30 mouse cellular contexts compared by ENCODE assay signal in the genomic region with DNA sequence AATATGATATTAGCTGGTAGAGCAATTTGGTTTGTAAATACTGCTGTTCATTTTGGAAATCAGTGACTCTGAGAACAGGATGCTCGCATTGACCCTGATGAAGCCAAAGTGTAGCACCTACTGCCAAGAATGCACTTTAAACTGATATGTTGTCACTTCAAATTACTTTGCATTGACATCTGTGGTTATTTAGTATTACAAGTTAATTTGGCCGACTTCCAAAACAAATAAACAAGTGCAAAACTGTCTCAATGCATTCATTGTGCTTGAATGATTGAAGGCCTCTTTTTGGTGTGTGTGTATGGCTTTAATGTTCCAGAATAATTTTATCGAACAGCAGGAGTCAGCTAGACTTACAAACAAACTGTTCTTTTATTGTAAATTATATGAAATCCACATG.
DNase-seq lines count a peak whose midpoint lies in the region; ATAC-seq and TF ChIP-seq lines count a peak whose summit lies in the region.
"Had no signal": no experiment of that assay in that cellular context is flagged by ENCODE, and none has a peak within 500 bp of the region (broad histone marks: within the 10 kb centered on the region; RNA-seq: fewer than 3 reads in every experiment).

No protein-coding gene starts in this region.

- no peaks in the 10 kb centered on the region for H3K36me3 ChIP-seq in forebrain, embryonic 15.5 days
- no peaks in the 10 kb centered on the region for H3K36me3 ChIP-seq in forebrain, embryonic 10.5 days (replicated peaks)
- H3K36me3 ChIP-seq: G1E; heart, embryonic 13.5 days; hindbrain, embryonic 15.5 days; limb, embryonic 13.5 days; liver, embryonic 12.5 days; midbrain, embryonic 13.5 days; neural tube, embryonic 13.5 days had no signal

- no peak overlapping the region for H3K9ac ChIP-seq in forebrain, embryonic 15.5 days (replicated peaks)
- H3K9ac ChIP-seq: heart, embryonic 13.5 days; hindbrain, embryonic 15.5 days; limb, embryonic 13.5 days; liver, embryonic 12.5 days; midbrain, embryonic 13.5 days; neural tube, embryonic 13.5 days had no signal

- WGBS in forebrain, embryonic 15.5 days, result 35% methylated on average over 3 of the region's 3 CpGs
- WGBS in forebrain, embryonic 10.5 days, result 76% methylated on average over 3 of the region's 3 CpGs

- H3K27me3 ChIP-seq in forebrain, embryonic 15.5 days, result no peaks in the 10 kb centered on the region
- no peaks in the 10 kb centered on the region for H3K27me3 ChIP-seq in forebrain, embryonic 10.5 days (ENCODE audit: poor library complexity, severe bottlenecking)
- H3K27me3 ChIP-seq: CH12.LX; heart, embryonic 13.5 days; hindbrain, embryonic 15.5 days; limb, embryonic 13.5 days; liver, embryonic 12.5 days; midbrain, embryonic 13.5 days; neural tube, embryonic 13.5 days had no signal

- no peak for TF ChIP-seq CTCF in layer of hippocampus, adult 2 months (conservative IDR thresholded peaks at IDR 0.05)

- no peaks in the 10 kb centered on the region for H3K4me1 ChIP-seq in forebrain, embryonic 15.5 days
- no peaks in the 10 kb centered on the region for H3K4me1 ChIP-seq in forebrain, embryonic 10.5 days
- H3K4me1 ChIP-seq: heart, embryonic 13.5 days; hindbrain, embryonic 15.5 days; liver, embryonic 12.5 days; midbrain, embryonic 13.5 days; neural tube, embryonic 13.5 days had no signal

- DNase-seq in forebrain, embryonic 10.5 days (ENCODE audit: extremely low spot score, low spot score), result no peak
- no peak for DNase-seq in layer of hippocampus, adult 2 months (ENCODE audit: low spot score in 2 of 2)
- DNase-seq in layer of hippocampus, adult 9-10 months (ENCODE audit: low spot score), result no peak
- peak; percentile 90 for DNase-seq in Muller cell, postnatal 12 days (ENCODE audit: inconsistent ontology term)
- peak; percentile 2 for DNase-seq in embryo, embryonic 11 days
- DNase-seq: adrenal gland, adult 8-10 months; B cell, adult 2 months; cerebellum, adult 9-10 months; gastrocnemius, postnatal 25 days; heart, adult 18-20 months; heart, postnatal 14 days; kidney, adult 9 months; kidney, postnatal 14 days; layer of hippocampus, postnatal 36 days; lung, adult 2 months; thymus, adult 18-20 months; thymus, postnatal 4 days had no signal

- H3K4me3 ChIP-seq in forebrain, embryonic 15.5 days, result no peak overlapping the region
- H3K4me3 ChIP-seq in forebrain, embryonic 10.5 days, result no peak overlapping the region
- H3K4me3 ChIP-seq in layer of hippocampus, adult 2 months, result no peak overlapping the region
- H3K4me3 ChIP-seq: heart, embryonic 13.5 days; hindbrain, embryonic 15.5 days; limb, embryonic 13.5 days; liver, embryonic 12.5 days; midbrain, embryonic 13.5 days; myocyte; neural tube, embryonic 13.5 days had no signal

- ATAC-seq in forebrain, embryonic 15.5 days (replicated peaks), result peak; percentile 51; the same call in 1 of the 2 replicates
- ATAC-seq in erythroid progenitor cell, adult 5-6 weeks (replicated peaks; ENCODE audit: low FRiP score, poor library complexity, severe bottlenecking), result no peak
- ATAC-seq: activated CD4-positive, CD25-positive, alpha-beta regulatory T cell, adult 4 months; intestine, embryonic 16.5 days; liver, embryonic 12.5 days; midbrain, embryonic 13.5 days had no signal

- H3K27ac ChIP-seq in forebrain, embryonic 15.5 days (replicated peaks), result no peak overlapping the region
- H3K27ac ChIP-seq in forebrain, embryonic 10.5 days, result no peak overlapping the region
- peak overlapping the region; percentile 19; the same call in 1 of the 2 replicates for H3K27ac ChIP-seq in layer of hippocampus, adult 2 months
- H3K27ac ChIP-seq: heart, embryonic 13.5 days; hindbrain, embryonic 15.5 days; limb, embryonic 13.5 days; liver, embryonic 12.5 days; midbrain, embryonic 13.5 days; neural tube, embryonic 13.5 days had no signal

- no peak overlapping the region for H3K4me2 ChIP-seq in forebrain, embryonic 15.5 days (replicated peaks)
- H3K4me2 ChIP-seq: heart, embryonic 13.5 days; hindbrain, embryonic 15.5 days; limb, embryonic 13.5 days; liver, embryonic 12.5 days; midbrain, embryonic 13.5 days; neural tube, embryonic 13.5 days had no signal

- no peaks in the 10 kb centered on the region for H3K9me3 ChIP-seq in forebrain, embryonic 15.5 days
- H3K9me3 ChIP-seq in forebrain, embryonic 10.5 days, result no peaks in the 10 kb centered on the region
- H3K9me3 ChIP-seq: G1E; heart, embryonic 13.5 days; hindbrain, embryonic 15.5 days; limb, embryonic 13.5 days; midbrain, embryonic 13.5 days; neural tube, embryonic 13.5 days had no signal

Comparison
In these comparisons a context has a peak if more than half of its experiments do, and no peak if none do; other contexts are left out.
1. DNase-seq: peak in Muller cell, postnatal 12 days (single experiment) and embryo, embryonic 11 days (single experiment); none in forebrain, embryonic 10.5 days (single experiment), layer of hippocampus, adult 2 months (0 of 2) and layer of hippocampus, adult 9-10 months (single experiment).